Mouse (Mus musculus) adipocyte (in vitro differentiated cells): ENCODE data around the gene Rdh19.
"Not testable (repeated sequence)": the region's sequence is repeated elsewhere in the genome, so short reads cannot be mapped to it uniquely, and the experiment has no call there.

Experiments
- DNase-seq: peaks from one replicate; pipeline ENCODE4 v3.0.0-alpha.2; 2016; ENCODE audit warnings: low spot score

Rdh19 gene

DNA sequence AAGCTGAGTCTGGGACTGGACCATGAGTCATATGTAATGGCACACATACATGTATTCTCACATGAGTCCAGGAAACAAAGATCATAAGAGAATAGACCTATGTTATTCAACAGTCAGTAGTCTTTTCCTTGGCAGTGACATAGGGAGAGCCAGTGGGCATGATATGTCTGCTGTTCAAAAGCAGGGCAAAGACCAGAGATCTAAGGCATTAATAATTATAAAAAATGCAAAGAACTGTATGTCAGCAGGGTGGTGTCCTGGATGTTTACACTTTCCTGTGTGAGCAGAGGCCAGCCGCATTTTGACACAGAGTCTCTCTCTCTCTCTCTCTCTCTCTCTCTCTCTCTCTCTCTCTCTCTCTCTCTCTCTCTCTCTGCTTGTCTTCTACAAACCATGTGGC, at the start of gene Rdh19:
TSS of gene Rdh19 (plus strand) at position 301 of the 400 bp plus-strand sequence.
- DNase-seq, result no peak

DNA sequence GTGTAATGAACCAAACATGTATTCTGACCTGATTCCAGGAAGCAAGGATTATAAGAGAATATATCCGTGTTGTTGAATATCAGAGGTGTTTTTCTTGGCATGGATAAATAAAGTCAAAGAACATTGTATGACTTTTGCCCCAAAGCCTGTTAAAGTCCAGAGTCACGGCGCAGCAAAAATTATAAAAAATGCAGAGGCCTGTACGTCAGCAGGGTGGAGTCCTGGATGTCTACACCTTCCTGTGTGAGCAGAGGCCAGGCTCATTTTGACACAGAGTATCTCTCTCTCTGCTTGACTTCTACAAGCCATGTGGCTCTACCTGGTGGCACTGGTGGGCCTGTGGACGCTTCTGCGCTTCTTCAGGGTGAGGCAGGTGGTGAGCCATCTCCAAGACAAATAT, 48.8 kb upstream of the Rdh19 start, which contains the start of gene Rdh16:
TSS of gene Rdh16 (plus strand) at position 262 of the 400 bp plus-strand sequence.
- no peak for DNase-seq

DNA sequence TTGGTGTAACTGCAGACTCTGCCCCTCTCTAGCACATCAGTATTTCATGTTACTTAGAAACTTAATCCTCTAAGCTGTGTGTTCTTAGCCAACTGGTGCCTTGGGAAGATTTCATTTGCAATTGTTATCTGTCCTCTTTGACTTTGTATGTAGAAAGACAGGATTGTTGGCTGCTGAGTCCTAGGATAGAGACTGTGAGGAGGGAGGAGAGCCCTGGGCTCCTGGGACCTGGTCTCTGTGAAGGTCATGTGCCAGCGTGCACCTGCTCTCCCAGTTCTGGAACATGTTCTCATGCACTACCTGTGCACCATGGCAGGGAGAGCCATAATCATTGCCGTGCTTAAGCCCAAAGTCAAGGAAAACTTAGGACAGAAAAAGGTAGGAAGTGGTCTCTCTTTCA, 48.1 kb upstream of the Rdh19 start:
- DNase-seq, result no peak

- DNase-seq, result no peak
Measured at GRCm38 (mm10) chr10:127802236-127802635, 47.5 kb upstream of the Rdh19 start.

DNA sequence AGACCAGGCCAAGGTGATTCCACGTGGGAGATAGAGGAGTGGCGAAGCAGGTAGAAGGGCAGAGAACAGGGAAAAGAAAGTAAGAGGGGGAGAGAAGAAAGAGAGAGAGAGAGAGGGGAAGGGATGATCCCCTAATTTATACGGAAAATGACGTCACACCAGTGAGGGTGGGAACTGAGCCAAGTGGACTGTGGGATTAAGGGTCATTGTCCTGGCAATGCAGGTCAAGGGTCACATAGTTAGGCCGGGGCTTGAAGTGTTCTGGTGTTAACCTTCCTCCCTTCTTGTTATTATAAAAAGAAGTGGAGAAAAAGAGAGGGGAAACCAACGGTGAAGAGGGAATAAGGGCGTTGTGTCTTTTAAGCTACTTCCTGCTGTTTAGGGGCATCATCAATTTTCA, 45.3 kb upstream of the Rdh19 start:
- no peak for DNase-seq

GRCm38 (mm10) chr10:127815888-127816287, 33.8 kb upstream of the Rdh19 start:
- no peak for DNase-seq

DNA sequence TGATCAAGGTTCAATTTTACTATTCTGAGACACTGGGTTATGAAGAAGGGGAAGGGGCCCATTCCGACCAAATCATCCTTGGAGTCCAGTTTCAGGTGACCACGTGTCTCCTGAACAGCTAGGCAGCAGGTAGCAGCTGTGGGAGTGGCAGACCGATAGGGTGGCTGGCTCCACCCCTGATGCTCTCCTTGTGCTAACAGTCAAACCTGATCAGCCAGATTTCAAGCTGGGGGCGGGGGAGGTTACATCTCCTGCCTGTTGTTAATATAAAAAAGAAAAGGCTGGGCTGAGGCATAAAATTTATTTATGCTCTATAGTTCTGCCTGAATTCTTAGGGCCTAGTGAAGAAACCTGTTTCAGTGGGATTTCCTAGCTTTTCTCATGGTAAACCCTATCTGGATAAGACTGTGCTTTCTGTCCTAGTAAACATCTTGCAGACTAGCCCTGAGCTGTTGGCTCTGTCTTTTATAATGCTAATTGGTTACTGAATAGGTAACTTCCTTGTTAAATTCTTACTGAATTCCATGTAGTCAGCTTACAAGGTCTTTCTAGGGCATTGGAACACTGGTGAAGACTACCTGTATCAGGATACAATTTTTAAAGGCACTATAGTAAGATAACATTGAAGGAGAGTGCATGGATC, 32.3 kb upstream of the Rdh19 start:
- DNase-seq, result not testable (repeated sequence)

GRCm38 (mm10) chr10:127821806-127822205, 27.9 kb upstream of the Rdh19 start:
- not testable (repeated sequence) for DNase-seq

- DNase-seq, result peak; percentile 69
Measured at GRCm38 (mm10) chr10:127825386-127825785, 24.3 kb upstream of the Rdh19 start.

GRCm38 (mm10) chr10:127829121-127829520, 20.6 kb upstream of the Rdh19 start:
- DNase-seq, result no peak

DNA sequence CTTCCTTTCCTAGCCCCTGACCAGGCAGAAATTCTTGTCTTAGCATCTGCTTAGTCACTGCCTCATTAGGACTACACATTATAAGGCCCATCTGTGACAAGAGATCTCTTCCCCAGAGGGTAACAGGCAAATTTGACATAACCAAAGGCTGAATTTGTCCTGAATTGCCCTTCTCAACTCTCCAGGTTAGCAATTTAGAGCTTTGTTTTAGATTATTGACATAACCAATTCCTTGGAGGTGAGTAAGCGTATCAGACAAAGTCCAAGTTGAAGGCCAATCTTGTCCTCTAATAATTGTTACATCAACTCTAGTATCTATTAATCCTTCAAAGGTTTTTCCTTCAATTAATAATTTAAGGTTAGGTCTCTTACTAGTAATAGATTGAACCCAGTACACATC, 15.5 kb upstream of the Rdh19 start:
- DNase-seq, result not testable (repeated sequence)

DNA sequence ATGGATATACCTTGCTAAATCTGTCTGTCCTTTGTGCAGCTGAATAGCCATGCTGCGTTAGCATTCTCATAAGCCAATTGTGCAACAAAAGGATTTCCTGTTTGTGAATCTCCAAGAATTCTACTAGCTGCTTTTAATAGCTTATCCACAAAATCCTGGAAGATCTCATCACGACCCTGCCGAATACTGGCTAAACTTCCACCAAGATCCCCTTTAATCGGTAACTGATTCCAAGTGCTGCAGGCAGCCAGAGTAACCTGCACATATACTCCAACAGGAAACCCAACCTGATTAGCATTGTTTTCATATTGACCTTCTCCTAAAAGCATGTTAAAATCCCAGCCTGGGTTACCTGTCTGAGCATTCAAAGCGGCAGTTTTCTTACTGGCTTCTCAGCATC, 14.4 kb upstream of the Rdh19 start:
- no peak for DNase-seq

- DNase-seq, result not testable (repeated sequence)
Measured at GRCm38 (mm10) chr10:127837793-127838192, 11.9 kb upstream of the Rdh19 start.

DNA sequence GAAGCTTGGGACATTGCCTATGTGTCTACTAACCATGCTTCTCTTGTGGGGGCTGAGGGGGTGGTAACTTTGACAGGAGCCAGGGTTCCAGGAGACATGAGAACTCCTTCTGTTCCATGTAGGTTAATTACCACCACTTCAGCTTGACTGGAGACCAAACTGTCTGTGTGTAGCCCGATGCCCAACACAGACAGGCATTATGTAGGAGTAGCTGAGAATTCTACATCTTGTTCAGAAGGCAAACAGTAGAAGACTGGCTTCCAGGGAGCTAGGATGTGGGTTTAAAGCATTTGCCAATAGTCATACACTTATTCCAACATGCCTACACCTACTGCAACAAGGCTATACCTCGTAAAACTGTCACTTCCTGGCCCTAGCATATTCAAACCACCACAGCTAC, 11.2 kb upstream of the Rdh19 start:
- DNase-seq, result no peak

DNA sequence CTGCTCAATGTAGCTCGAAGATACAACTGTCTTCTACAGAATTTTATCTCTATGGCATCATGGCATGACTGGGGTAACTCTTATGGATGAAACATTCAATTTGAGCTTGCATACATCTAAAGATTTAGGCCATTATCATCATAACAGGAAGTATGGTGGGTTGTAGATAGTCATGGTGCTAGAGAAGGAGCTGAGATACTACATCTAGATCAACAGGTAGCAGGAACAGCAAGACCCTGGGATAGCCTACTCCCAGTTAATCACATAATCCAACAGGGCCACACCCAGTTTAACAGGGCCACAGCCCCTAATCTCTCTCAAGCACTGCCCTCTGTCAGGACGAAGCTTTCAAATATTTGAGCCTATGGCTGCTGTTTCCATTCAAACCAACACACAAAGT, 9.0 kb upstream of the Rdh19 start:
- no peak for DNase-seq

DNA sequence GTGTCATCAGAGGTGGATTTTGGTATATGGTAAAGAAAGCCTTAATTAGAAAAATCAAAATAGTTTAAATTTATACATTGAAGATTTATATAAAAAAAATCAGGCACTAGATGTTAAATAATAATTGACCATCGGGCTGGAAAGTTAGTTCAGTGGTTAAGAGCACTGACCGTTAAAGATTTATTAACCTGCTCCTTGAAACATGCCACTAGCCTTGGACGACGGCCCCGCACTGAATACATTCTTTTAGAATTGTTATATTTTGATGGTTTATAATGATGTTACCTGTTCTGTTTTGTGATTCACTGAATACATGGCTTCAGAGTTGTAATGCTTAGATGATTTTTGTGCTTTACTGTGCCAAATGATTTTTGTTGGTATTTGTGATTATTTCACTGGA, 3.8 kb upstream of the Rdh19 start:
- DNase-seq, result not testable (repeated sequence)

GRCm38 (mm10) chr10:127848089-127848488, 1.6 kb upstream of the Rdh19 start:
- DNase-seq, result no peak

DNA sequence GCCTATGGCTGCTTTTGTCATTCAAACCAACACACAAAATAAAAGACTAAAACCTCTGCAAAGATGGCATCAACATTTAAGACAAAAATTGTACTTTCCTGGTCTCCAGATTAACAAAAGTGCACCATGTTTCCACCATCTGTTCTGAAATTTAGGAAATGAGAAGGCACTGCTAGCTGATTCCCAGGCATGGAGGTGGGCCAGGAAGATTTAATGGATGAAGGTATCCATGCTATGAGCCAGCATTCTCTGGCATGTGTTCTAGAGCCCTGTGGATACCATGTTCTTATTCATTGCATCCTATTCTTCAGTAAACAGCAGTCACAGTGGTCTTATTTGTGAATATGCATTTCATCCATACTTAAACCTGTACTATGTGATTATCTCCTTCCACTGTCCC, 6.6 kb downstream of the Rdh19 start:
- no peak for DNase-seq

DNA sequence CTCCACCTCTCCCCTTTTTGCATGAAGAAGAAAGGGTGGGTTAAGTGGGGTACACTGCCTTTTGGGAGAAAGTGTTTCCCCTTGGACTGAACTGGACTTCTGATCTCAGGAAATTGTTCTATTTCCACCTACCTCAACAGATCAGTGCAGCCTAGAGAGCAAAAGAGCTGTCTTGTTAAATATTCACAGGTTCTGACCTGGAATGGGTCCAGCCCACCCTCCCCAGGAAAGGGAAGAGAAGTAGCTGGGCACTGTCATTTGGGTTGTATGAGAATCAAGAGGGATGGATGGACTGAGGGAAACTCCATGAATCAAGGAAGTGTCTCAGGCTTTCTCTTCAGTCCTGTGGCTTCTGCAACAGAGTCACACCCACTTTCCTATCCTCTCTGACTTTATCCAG, 15.2 kb downstream of the Rdh19 start:
- DNase-seq, result no peak

DNA sequence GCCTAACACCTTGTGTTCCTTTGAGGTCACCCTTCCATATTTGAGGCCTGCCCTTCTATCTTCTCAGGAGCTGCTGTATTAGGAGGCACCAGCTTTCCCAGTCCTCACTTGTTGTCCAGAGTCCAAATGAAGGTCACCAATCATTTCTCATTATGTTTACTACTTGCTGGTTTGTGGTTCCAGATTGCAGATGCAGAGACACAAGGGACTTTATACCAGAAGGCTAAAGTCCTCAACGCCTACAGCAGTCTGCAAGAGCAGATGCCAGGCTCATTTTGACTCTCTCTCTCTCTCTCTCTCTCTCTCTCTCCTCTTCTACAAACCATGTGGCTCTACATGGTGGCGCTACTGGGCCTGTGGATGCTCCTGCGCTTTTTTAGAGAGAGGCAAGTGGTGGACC, 16.5 kb downstream of the Rdh19 start, which contains the start of gene Rdh16f2:
TSS of gene Rdh16f2 (plus strand) at position 243 of the 400 bp plus-strand sequence.
- DNase-seq, result no peak

DNA sequence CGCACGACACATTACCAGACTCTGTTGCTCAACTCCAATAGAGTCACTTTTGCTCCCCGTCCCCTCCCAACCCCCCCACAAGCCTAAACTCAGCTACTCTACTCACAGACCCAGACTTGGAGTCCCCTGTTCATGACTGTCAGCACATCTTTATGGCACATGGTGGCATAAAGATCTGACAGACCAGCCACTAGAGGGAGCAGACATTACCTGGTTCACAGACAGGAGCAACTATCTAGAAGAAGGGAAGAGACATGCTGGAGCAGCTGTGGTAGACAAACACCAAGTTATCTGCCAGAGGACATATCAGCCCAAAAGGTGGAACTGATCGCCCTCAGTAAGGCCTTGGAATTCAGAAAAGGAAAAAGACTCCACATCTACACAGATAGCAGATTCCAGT, 22.8 kb downstream of the Rdh19 start:
- DNase-seq, result peak; percentile 13

DNA sequence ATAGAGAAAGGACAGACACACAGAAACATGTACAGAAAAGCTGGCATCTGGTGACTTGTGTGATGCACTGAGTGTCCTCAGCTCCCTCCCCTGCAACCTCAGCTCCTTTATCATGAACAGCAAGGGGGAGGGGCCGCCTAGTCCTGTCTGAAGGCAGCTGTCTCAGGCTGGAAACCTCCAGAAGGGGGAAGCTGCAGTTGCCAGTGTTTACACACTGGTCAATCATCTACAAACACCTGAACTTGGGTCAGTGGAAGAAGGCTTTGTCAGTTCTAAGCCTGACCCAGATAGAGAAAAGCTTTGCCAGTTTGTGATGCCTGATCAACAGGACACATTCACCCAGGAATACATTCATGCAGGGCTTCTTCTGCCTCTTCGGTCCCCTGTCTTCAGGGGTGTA, 28.0 kb downstream of the Rdh19 start:
- no peak for DNase-seq

- DNase-seq, result no peak
Measured at GRCm38 (mm10) chr10:127878262-127879057, 28.7 kb downstream of the Rdh19 start.
